Mouse (Mus musculus) B cell, adult 2 months (primary cell): ENCODE results near the gene Tcf20.

Source experiments
- DNase-seq, 2 experiments: peaks; one replicate each; pipeline ENCODE4 v3.0.0; 2022

The Tcf20 gene

GRCm38 (mm10) chr15:82987732-82988112 is at the start of gene Tcf20:
Gene Tcf20, minus strand, starts transcription at chr15:82987872.
- DNase-seq, result peak; percentile 96 to 97

- DNase-seq, result no peak
These were observed 49.3 kb upstream of the Tcf20 start for GRCm38 (mm10) chr15:83036900-83037519.

- peak; percentile 81 to 85 for DNase-seq
These were observed 48.4 kb upstream of the Tcf20 start for GRCm38 (mm10) chr15:83036089-83036488.

GRCm38 (mm10) chr15:83034275-83034977 is 46.8 kb upstream of the Tcf20 start:
- DNase-seq, result peak in 1 of 2 experiments; percentile 16

- DNase-seq, result peak; percentile 55 to 57
These were observed 45.4 kb upstream of the Tcf20 start, which contains the start of gene Nfam1 for GRCm38 (mm10) chr15:83032981-83033541. Gene Nfam1, minus strand, starts transcription at chr15:83033306.

DNA sequence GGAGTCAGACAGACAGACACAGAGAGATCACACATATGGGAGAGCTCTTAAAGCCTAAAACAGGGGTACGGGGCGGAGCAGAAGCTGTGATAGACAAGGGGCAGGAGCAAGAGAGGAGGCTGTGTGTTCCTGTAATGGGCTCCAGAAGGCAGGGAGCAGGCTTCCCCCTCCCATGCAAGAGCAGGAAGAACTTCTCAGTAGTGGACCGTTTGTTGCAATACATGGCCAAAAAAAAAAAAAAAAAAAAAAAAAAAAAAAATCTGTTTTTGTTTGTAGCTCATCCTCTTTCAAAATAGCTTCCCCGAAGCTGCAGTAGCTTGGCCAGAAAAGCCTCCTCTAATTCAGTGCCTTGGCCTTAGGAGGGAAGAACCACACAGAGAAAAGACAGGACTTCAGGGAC is 43.2 kb upstream of the Tcf20 start:
- no peak for DNase-seq

GRCm38 (mm10) chr15:83029725-83030718 is 42.4 kb upstream of the Tcf20 start:
- DNase-seq, result no peak

- DNase-seq, result no peak
These were observed 38.5 kb upstream of the Tcf20 start for GRCm38 (mm10) chr15:83026129-83026528.

DNA sequence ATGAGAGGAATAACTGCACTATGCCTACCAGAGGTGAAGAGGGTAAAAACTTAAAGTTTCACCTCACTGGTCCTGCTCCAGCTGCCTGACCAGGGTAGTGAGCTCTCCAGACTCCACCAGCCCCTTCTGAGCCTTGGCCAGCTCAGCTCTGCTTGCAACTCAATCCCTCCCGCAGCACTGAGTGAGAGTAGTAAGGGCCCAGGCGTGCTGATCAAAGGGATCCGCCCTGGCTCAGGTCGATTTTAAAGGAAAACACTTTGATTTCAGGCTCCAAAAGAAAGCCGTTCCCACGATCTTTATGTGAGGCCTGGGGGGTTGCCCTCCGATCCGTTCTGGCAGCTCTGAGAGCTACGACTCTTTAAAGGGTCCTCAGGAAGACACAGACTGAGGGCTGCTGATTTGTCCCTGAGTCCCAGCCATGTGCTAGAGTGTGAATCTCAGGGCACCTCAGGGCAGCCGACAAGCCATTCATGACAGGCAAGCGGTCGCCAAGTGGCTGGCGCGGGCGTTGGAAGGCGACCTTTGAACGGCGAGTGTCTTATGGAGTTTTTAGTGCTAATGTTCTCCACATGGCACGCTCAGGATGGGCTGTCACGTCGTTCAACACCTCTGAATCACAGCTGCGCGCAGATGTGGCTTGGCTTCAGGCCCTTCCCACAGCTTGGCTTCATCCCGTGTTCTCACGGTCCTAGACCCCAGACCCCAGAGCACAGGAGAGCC is 37.5 kb upstream of the Tcf20 start:
- no peak for DNase-seq

DNA sequence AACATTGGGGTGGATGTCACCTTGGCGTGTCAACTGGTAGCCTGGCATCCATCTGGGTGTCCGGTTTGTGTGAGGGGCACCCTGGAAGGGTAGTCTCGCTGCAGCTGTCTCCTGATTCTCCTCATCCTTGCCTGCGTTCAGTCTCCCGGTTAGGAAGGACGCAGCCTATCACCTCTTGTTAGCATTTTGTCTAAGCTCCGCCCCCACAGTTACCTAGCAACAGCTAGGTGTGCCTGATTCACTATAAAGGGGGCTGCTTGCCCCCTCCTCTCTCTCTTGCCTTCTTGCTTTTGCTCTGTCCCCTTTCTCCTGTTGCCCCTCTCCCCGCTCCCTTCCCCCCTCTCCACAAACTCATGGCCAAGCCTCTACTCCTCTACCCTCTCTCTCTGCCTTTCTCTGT is 35.3 kb upstream of the Tcf20 start:
- no peak for DNase-seq

DNA sequence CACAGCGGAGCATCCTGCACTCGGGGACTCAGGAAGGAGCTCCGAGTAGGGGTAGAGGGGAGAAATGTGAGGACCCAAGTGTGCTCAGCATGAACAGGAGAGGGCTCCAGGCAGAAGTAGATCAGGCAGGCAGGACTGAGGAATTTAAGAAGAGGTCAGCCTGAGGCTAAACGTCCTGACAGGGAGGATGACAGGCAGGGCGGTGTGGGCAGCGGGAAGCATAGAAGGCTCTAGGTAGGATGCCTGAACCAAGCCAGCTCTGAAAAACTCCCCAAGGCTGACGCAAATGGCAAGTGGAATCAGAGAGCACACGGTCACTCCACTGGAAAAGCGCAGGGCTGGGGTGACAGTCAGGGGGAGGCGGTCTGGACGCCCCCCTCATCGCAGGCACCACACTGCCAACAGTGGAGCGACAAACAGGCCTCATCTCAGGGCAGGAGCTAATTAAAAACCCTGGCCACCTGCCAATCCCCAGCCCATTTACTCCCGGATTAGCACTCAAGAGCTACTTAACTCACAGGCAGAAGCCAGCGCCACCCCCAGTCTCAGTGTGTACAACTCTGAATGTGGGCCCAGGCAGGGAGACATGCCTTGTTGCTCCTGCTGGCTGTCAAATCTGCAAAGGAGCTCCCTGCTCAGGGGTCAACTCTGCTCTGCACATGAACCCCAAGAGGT is 23.5 kb upstream of the Tcf20 start:
- DNase-seq, result no peak

GRCm38 (mm10) chr15:83010423-83010822 is 22.8 kb upstream of the Tcf20 start:
- no peak for DNase-seq

- DNase-seq, result peak; percentile 41 to 54
These were observed 21.9 kb upstream of the Tcf20 start for GRCm38 (mm10) chr15:83009532-83009931.

GRCm38 (mm10) chr15:83008761-83009423 is 21.2 kb upstream of the Tcf20 start:
- peak; percentile 68 to 73 for DNase-seq

- no peak for DNase-seq
These were observed 19.8 kb upstream of the Tcf20 start for GRCm38 (mm10) chr15:83007346-83007920.

GRCm38 (mm10) chr15:83002665-83003548 is 15.2 kb upstream of the Tcf20 start:
- DNase-seq, result no peak

- DNase-seq, result peak; percentile 53 to 61
These were observed 11.1 kb upstream of the Tcf20 start for GRCm38 (mm10) chr15:82998811-82999221.

DNA sequence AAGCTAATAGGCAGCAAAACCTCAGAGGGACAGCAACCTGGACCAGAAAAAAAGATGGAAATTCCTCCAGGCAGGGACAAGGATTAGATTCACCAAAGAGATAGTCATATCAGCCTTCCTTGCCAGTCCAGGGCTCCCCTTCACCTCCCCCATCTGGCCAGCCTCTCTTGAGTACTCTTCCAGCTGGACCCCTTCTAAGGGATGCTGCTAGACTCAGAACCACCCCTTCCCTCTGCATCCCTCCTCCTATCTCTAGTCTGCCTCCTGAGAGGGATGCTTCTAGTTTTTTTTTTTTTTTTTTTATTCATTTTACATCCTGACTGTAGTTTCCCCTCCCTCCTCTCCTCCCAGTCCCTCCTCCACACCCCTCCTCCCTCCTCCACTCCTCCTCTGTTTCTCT is 8.8 kb upstream of the Tcf20 start:
- no peak for DNase-seq

DNA sequence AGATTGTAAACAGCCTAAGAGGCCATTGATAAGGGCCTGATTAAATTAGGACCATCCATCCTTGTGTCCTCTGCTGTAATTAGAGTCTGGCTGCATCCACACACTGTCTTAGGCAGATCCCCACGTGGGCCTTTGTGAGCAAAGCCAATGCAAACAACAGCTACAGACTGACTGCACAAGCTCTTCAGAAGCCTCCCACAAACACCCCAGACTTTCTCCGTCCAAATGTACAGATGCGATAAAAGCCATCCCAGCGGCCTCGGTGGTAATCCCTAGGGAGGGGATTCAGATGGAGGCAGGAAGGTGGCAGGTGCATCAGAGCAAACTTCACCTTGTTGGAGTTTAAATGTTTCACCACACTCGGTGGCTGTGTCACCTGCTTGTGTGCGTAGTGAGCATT is 7.6 kb upstream of the Tcf20 start:
- DNase-seq, result no peak

DNA sequence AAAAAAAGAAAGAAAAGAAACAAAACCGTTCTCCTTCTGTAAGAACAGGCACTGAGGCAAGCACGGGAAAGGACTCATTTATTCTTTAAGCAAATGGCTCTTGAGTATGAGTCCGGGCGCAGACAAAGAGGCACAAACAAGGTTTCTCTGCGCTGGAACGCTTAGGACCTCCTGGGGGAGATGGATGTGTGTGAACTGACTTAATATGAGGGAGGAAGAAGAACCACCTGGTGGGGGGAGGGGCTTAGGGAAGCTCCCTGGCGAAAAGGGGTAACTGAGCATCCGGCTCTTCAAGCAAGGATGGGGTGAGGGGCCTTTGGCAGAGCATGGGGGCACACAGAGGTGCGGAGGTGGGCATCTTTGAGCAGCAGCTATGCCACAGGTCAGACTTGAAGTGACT is 5.2 kb upstream of the Tcf20 start:
- DNase-seq, result no peak
